Mouse (Mus musculus) kidney, embryonic 16.5 days (tissue): ENCODE data around the gene Srrm1. TPM values are rescaled to one million over a fixed set of nuclear protein-coding genes. Genes with fewer than 3 reads are reported as not detected.
"Not testable (repeated sequence)": the region's sequence is repeated elsewhere in the genome, so short reads cannot be mapped to it uniquely, and the experiment has no call there.

Source experiments
- ATAC-seq: fragments of 200-750 bp; cut with Nextera tagmentation; 2 replicates; pipeline ENCODE4 v1.8.0; 2017; ENCODE audit warnings: moderate TSS enrichment; ENCODE audit not compliant: low FRiP score, low TSS enrichment
- H3K27ac ChIP-seq: fragments of 300-500 bp; sonication (generic); 2 replicates; pipeline ENCODE4 v1.5.1; 2014; ENCODE audit warnings: low read length
- H3K27me3 ChIP-seq: fragments of 300-500 bp; sonication (generic); 2 replicates; pipeline ENCODE4 v1.6.1; 2014; ENCODE audit warnings: low read length, control low read depth, mixed read lengths; ENCODE audit not compliant: insufficient read depth
- H3K36me3 ChIP-seq: fragments of 300-500 bp; sonication (generic); 2 replicates; pipeline ENCODE4 v1.6.1; 2014; ENCODE audit warnings: low read length, control low read depth, mixed read lengths; ENCODE audit not compliant: insufficient read depth
- H3K4me1 ChIP-seq: fragments of 300-500 bp; sonication (generic); 2 replicates; pipeline ENCODE4 v1.6.1; 2014; ENCODE audit warnings: low read length, control low read depth, mixed read lengths; ENCODE audit not compliant: insufficient read depth
- H3K4me2 ChIP-seq: fragments of 300-500 bp; sonication (generic); replicated peaks from 2 replicates; pipeline ENCODE4 v1.6.1; 2014; ENCODE audit warnings: low read depth, low read length
- H3K4me3 ChIP-seq: fragments of 300-500 bp; sonication (generic); 2 replicates; pipeline ENCODE4 v1.5.1; 2014; ENCODE audit warnings: mild to moderate bottlenecking, low read length
- H3K9ac ChIP-seq: fragments of 300-500 bp; sonication (generic); replicated peaks from 2 replicates; pipeline ENCODE4 v1.6.1; 2014; ENCODE audit warnings: low read length
- H3K9me3 ChIP-seq: fragments of 300-500 bp; sonication (generic); 2 replicates; pipeline ENCODE4 v1.6.1; 2016; ENCODE audit warnings: low read length, control low read depth
- WGBS: fragments of 180-500 bp; shearing (Covaris S2); extraction: QIAGEN DNeasy Blood & Tissue Kit; methylation state at CpG from one replicate; pipeline ENCODE4 v1.1.7; 2014; 5-methylcytosine and 5-hydroxymethylcytosine counted together
- polyA plus RNA-seq: library from polyadenylated mRNA; unstranded; fragments of >200 nt; fragmentation: Nextera tagmentation; extraction: Ambion mirVana; gene quantifications from 2 replicates; pipeline ENCODE4 v1.2.1, GENCODE M21; 2015

Srrm1 gene
- polyA plus RNA-seq, 1 experiment from 2014 or later, result 180 TPM

DNA sequence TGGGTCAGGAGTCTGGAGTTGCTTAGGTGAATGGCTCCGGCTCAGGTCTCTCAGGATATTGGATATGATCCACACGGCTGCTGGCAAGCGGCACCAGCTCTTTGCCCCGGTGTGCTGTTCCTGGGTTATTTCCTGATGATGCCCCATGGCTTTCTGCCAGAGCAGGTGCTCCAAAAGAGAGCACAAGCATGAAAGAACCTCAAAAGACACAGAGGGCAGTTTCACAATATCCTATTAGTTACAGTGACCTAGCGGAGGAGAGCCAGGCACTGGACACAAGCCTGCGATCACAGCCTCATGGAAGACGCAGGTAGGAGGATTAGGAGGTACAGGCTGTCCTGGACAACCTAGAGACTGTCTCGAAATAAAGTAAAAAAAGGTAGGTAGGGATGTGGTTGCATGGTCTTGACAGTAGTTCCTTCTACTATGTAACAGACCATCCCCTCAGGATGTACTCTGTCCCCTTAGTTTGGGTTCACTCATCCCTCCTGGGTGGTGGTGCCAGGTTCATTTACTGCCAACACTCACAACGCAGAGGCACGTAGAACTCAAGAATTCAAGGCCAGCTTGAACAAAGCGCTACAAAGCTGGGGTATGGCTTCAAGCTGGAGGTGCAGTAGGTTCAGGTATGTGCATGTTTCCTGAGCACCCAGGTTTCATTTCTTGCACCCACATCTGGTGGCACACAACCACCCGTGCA is 4.2 kb upstream of the Srrm1 start:
- Histone ChIP-seq H3K27me3 (no peaks in the 10 kb centered on the region), H3K9me3 (no peaks in the 10 kb centered on the region), H3K4me3 (no peak overlapping the region), H3K9ac (no peak overlapping the region), H3K36me3 (no peaks in the 10 kb centered on the region), H3K4me2 (no peak overlapping the region), H3K27ac (peak overlapping the region; percentile 39; the same call in 1 of the 2 replicates), H3K4me1 (peaks cover 8% of the 10 kb centered on the region)
- ATAC-seq, result no peak
- WGBS, result 70% methylated on average over 12 of the region's 12 CpGs

DNA sequence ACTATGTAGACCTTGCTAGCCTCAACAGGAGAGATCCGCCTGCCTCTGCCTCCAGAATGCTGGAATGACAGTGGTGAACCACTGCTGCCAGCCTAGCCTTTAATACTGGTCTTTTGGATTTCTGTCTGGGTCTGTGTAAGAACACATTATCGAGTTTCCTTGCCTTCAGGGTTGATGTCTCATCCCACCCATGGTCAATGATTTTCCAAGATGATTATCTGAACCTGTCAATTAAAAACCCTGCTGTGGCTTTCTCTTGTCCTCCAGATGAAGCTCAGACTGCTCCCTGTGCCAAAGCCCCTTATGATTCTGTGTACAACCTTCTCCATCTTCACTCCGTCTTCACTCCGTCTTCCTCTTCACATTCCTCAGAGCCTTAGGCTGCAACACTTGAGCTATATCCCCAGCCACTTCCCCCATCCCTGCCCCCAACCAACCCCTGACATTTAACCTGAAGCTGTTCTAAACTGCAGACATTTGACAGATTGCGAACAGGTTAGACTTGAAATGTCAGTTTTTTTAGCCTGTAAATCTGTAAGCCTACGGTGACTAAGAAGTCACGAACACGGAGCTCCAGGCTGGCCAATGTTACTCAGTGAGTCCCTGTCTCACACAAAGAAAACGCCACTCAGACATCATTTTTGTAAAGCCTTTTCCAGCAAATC is 2.9 kb upstream of the Srrm1 start:
- Histone ChIP-seq H3K4me1 (peaks cover 17% of the 10 kb centered on the region), H3K27ac (peak overlapping the region; percentile 50), H3K27me3 (no peaks in the 10 kb centered on the region), H3K36me3 (0 out of 2 replicates have a peak, but pooled peaks cover 2% of the 10 kb centered on the region), H3K9me3 (no peaks in the 10 kb centered on the region), H3K4me2 (peak overlapping the region; percentile 0; the same call in 1 of the 2 replicates), H3K4me3 (no peak overlapping the region), H3K9ac (no peak overlapping the region)
- ATAC-seq, result no peak
- 62% methylated on average over 9 of the region's 9 CpGs for WGBS

DNA sequence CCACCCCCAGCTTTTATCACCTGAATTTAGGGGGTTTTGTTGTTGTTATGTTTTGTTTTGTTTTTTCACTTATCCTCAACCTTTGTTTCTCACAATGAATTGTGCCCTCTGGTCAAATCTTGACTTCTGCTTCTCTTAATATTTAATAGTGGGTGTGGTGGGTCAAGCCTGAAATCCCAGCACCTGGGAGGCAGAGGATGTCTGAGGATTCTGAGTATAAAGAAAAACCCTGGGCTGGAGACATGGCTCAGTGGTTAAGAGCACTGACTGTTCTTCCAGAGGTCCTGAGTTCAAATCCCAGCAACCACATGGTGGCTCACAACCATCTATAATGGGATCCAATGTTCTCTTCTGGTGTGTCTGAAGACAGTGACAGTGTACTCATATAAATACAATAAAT is 1.6 kb upstream of the Srrm1 start:
- H3K4me2 ChIP-seq, H3K9ac ChIP-seq, H3K4me3 ChIP-seq, H3K9me3 ChIP-seq, H3K27me3 ChIP-seq, ATAC-seq, H3K36me3 ChIP-seq: not testable (repeated sequence)
- H3K4me1 ChIP-seq, result peaks cover 18% of the 10 kb centered on the region
- H3K27ac ChIP-seq, result peak overlapping the region; percentile 97

DNA sequence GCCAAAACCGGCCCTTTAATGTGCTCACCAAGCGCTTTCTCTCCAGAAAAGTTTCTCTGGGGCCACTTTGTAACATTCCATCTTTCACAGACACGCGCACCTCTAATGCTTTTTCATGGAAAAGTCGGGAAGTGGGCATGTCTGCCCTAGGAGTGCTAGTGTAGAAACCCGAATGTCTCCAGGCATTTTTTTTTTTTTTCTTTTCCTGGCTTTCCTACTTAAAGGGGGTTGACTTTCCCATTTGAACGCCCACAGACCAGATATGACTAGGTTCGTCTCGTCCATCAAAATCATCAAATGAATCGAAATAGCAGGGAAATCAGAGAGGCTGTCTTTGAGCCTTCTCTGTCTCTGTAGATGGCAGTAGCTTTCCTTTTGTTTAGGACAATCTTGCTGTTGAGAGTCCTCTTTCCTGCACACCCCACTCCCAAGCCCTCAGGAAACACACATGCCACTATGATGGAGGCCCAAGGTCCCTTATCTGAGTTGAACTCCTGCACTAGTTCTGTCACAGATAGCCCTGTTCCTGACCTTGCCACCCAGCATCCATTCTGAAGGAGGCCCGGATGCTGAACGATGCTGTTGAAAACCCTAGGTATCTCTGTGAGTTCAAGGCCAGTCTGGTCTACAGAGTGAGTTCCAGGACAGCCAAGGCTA is 801 bp upstream of the Srrm1 start:
- ATAC-seq, result no peak
- peak overlapping the region; percentile 97 for H3K27ac ChIP-seq
- peaks cover 18% of the 10 kb centered on the region for H3K4me1 ChIP-seq
- peaks cover 10% of the 10 kb centered on the region for H3K36me3 ChIP-seq
- H3K27me3 ChIP-seq, result no peaks in the 10 kb centered on the region
- 17% methylated on average over 12 of the region's 12 CpGs for WGBS
- H3K4me2 ChIP-seq, result peak overlapping the region; percentile 61
- peak overlapping the region; percentile 64 for H3K9ac ChIP-seq
- peak overlapping the region; percentile 88 for H3K4me3 ChIP-seq
- H3K9me3 ChIP-seq, result no peaks in the 10 kb centered on the region

DNA sequence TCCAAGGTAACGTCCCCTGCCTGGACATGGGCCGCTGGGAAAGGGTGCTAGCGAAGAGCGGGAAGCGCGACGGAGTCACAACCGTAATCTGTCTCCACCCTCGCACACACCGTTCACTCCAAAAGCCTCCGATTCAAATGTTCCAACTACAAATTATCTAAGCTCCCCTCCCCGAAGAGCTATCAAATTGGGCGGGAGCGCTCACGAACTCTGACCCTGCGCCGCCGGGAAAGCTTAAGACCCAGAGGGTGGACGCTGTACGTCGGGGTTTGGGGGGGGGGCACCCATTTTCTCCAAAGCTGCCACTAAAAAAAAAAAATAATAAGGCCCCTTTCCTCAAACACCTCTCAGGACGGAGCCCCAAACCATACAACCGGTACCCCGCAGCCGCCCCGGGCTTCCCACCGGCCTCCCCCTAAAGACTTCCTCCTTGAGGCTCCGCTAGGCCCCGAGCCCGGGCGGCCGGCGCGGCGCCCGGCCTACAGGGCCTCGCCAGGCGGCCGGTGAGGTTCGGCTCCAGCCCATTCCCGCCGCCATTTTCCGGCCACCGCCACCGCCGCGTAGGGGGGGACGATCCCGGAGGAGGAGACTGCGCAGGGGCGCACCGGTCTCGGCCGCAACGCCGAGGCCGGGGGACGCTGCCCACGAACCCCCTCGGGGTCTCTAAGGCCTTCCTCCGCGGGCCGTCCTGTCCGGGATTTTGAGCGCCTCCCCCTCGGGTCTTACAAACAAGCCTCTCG is 625 bp downstream of the Srrm1 start:
- peaks cover 18% of the 10 kb centered on the region for H3K36me3 ChIP-seq
- H3K27me3 ChIP-seq, result no peaks in the 10 kb centered on the region
- peaks cover 18% of the 10 kb centered on the region for H3K4me1 ChIP-seq
- ATAC-seq, result peak; percentile 37
- peak overlapping the region; percentile 97 for H3K27ac ChIP-seq
- peak overlapping the region; percentile 88 for H3K4me3 ChIP-seq
- peak overlapping the region; percentile 99 for H3K9ac ChIP-seq
- H3K4me2 ChIP-seq, result peak overlapping the region; percentile 87
- WGBS, result under 1% methylated on average over 55 of the region's 67 CpGs
- no peaks in the 10 kb centered on the region for H3K9me3 ChIP-seq

DNA sequence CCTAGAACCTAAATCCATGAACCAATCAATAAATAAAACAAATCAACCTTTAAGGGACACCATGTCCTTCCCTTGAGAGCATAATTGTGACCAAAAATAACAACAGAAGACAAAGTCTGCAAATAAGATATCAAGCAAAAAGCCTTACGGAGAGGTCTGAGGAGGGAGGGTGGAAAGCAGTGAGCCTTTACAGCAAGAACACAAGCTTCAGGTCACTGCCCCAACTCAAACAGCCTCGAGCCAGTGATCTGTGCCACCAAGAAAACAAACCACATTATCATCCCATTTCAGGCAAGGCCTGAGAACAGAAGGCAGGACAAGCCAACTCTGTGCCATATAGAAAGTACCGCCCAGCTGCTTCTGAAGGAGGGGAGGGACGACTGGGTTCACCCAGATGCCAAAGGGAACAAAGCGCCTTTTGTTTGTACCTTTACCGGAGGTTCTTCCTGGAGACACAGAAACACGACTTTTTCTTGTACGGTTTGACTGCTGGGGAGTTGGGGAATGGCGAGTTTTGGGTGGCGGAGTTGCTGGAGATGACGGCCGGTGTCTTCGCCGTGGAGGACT is 15.7 kb downstream of the Srrm1 start:
- Histone ChIP-seq H3K4me2 (no peak overlapping the region), H3K4me3 (no peak overlapping the region), H3K27ac (peak overlapping the region; percentile 75), H3K27me3 (no peaks in the 10 kb centered on the region), H3K36me3 (peaks cover 76% of the 10 kb centered on the region), H3K4me1 (peaks cover 13% of the 10 kb centered on the region), H3K9ac (no peak overlapping the region), H3K9me3 (no peaks in the 10 kb centered on the region)
- WGBS, result 72% methylated on average over 14 of the region's 14 CpGs
- no peak; the same call in 1 of the 2 replicates for ATAC-seq

DNA sequence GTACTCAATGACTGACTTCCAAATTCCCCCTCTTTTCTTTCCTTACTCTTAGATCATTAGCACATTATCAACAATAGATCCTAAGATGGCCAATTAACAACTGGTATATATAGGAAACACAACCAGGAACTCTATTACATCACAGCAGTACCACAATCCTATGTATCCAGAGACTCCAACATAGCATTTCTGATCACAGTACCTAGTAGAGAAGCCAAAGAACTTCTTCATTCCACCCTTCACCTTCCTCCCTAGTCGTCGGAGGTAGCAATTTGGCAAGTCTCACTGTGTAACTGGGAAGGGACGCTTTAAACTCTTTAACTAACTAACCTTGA is 17.1 kb downstream of the Srrm1 start:
- WGBS, result 52% methylated on average over 3 of the region's 3 CpGs
- Histone ChIP-seq H3K4me3 (no peak overlapping the region), H3K9ac (no peak overlapping the region), H3K36me3 (peaks cover 78% of the 10 kb centered on the region), H3K27ac (peak overlapping the region; percentile 75), H3K4me1 (peaks cover 13% of the 10 kb centered on the region), H3K9me3 (no peaks in the 10 kb centered on the region), H3K4me2 (no peak overlapping the region; the same call in 1 of the 2 replicates), H3K27me3 (no peaks in the 10 kb centered on the region)
- ATAC-seq, result no peak

DNA sequence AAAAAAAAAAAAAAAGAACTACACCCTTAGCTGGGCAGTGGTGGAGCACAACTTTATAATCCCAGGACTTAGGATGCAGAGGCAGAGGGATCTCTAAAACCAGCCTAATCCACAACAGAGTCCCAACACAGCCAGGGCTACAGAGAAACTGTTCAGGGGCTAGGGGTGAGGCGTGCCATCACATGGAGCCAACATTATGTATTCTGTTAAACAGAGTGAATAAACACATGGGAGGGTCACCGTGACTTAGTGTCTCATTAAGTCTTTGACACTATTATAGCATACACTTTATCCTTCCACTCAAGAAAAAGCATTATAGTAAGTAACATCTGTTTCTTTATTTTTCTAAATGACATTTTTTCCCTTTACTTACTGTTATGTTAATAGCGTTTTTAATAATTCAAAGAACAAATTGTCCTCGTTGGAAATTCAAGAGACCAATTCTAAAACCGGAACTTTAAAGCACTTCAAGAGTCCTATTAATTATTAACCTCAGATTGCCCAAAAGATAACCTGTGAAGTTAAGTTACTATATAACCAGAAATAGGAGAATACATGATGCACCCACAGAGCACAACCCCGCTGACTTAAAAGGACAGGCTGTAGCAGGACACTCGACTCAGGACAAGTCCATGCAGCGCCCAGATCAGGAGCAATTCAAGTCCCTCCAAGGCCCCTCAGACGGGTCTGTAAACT is 17.6 kb downstream of the Srrm1 start:
- Histone ChIP-seq H3K4me2 (peak overlapping the region; percentile 4; the same call in 1 of the 2 replicates), H3K4me3 (no peak overlapping the region), H3K9ac (no peak overlapping the region), H3K27me3 (no peaks in the 10 kb centered on the region), H3K4me1 (peaks cover 13% of the 10 kb centered on the region), H3K27ac (peak overlapping the region; percentile 82), H3K36me3 (peaks cover 76% of the 10 kb centered on the region), H3K9me3 (no peaks in the 10 kb centered on the region)
- 64% methylated on average over 9 of the region's 9 CpGs for WGBS
- peak; percentile 84 for ATAC-seq

DNA sequence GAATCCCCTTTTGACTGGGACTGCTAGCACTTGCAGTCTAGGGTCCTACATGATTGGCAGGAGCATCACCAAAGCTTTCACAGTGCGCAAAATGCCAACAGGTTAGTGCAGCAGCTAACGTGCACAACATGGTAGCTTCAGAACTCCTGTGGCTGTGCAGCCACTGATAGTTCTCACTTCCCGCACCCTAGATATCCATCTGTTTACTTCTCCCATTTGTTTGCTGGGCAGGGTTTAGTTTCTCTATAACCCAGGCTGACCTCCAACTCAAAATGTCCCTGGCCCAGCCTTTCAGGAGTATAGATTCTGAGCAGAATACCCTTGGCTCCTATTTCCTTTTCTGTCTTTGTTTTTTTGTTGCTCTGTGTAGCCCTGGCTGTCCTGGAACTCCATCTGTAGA is 26.7 kb downstream of the Srrm1 start:
- no peaks in the 10 kb centered on the region for H3K4me1 ChIP-seq
- no peaks in the 10 kb centered on the region for H3K27me3 ChIP-seq
- no peak overlapping the region for H3K4me3 ChIP-seq
- peaks cover 86% of the 10 kb centered on the region for H3K36me3 ChIP-seq
- no peaks in the 10 kb centered on the region for H3K9me3 ChIP-seq
- H3K4me2 ChIP-seq, result no peak overlapping the region
- H3K27ac ChIP-seq, result no peak overlapping the region
- WGBS, result 93% methylated on average over 3 of the region's 3 CpGs
- no peak for ATAC-seq
- H3K9ac ChIP-seq, result no peak overlapping the region
